Mouse (Mus musculus): Measurements from ENCODE around the gene Lsm10. TPM values are rescaled to one million over a fixed set of nuclear protein-coding genes. Genes with fewer than 3 reads are reported as not detected.

Gene Lsm10
- polyA plus RNA-seq (2017; shearing (Covaris generic)) = 10 to 100 TPM; 45.3 to 73.6 TPM

DNA sequence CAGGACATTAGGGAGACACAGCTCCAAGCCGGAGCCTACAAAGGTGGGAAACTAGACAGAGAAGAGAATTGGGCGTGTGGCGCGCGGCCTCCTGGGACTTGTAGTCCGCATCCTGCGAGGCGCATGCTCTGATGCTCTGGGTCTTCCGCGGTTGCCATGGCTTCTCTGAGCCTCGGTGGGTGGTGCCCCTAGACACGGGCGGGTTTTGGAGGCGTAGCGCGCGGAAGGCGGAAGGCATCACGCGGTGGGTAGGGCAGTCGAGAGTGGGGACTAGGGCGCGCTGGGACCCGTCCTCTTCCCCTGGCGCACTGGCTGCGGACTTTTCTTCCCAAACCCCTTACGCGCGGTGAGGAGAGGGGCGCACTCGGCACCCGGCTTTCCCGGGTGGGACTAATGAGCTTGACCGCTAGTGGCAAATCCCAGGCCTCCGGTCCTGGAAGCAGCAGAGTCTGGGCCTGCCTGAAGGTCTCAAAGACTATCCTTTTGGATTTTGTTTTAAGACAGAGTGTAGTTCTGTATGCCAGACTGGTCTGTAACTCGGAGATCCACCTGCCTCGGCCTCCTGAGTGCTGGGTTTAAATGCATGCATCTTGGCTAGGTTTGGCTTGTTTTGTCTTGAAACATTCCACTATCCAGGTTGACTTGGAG is at the start of gene Lsm10:
TSS of gene Lsm10 (plus strand) at position 160 of the 648 bp plus-strand sequence.

DNA sequence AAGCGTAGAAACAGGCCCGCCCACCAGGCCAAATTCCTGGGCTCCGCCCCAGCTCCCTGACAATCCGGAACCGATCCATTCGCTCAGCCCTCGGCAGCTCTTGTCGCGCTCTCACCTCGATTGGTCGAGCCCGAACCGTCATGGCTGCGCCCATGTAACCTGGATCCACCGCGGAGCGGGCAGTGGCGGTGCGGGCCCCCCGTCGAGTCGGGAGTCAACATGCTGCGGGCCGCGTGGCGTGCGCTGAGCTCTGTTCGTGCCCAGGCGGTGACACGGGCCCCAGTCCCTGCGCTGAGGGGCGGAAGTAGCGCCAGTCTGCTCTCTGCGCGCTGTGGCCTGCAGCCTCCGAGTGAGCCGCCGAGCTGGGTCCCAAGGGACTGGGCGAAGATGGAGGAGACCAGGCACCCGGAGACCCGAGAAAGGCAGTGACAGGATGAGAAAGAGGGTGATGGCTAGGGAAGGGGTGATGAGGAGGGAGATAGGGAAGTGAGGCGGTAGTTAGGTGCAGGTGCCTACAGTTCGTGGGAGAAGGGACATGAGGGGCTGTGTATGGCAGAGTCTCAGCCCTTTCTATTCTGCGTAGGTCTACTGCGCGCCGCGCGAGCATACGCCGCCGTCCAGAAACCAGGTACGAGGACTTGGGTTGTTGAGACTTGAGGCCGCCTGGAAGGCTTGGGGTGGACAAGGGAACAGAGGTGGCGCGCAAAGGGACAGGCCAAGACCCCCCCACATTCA is 49.4 kb upstream of the Lsm10 start, which contains the start of gene Mrps15:
TSS of gene Mrps15 (plus strand) at position 75 of the 735 bp plus-strand sequence.

DNA sequence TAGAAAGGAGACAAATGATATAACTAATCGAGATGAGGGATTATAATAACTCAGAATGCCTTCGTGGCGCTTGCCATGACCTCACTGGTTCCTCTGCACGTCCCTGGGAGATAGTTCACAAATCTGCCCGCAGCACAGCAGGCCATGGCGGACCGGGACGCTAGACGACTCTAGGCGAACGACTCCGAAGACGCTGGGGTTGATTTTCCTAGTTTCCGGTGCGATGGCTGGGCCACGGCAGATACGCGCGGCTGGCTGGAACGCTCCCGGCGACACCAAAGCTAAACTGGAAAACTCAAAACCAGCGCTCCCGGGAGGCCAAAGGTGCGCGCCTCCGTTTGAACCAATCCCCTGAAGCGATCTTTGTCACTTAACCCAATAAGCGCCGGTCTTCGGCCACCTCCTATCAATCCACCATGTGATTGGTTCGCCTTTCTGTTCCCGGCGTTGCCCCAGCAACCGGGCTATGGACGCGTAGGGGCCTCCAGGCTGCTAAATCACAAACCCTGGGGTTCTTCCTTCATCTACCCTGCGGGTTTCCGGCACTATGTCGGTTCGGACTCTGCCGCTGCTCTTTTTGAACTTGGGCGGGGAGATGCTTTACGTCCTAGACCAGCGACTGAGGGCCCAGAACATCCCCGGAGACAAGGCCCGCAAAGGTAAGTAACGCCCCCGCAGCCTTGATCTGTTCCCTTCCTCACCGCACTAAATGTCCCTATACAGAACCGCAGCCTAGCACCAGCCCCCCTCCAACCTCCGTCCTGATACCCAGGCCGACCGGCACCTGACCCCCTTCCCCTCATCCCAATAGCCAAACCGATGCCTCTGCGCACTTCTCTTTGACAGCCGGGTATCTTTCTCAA is 38.1 kb upstream of the Lsm10 start, which contains the start of gene Oscp1:
TSS of gene Oscp1 (plus strand) at position 432 of the 863 bp plus-strand sequence.

DNA sequence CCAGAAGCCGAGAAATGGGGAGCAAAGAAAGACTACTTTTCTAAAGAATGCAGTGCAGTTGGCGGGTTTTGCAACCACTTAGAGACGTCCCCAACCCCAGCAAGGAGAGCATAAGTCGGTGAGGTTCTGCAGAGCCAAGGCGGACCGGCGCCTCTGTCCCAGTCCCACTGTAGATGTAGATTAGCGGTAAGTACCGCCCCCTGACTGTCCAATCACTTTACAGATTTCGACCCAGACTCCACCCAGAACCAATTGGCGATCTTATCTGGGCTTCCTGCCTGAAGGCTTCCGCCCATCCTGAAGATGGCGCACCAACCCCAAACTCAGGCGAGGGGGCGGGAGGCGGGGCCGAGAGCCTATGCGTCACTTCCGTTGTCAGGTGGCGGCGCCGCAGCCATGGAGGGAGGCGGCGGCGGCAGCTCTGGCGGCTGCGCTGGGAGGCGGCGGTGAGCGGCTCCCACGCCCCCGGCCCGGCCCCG is 7.2 kb downstream of the Lsm10 start, which contains the start of gene Stk40:
TSS of gene Stk40 (plus strand) at position 368 of the 479 bp plus-strand sequence.

DNA sequence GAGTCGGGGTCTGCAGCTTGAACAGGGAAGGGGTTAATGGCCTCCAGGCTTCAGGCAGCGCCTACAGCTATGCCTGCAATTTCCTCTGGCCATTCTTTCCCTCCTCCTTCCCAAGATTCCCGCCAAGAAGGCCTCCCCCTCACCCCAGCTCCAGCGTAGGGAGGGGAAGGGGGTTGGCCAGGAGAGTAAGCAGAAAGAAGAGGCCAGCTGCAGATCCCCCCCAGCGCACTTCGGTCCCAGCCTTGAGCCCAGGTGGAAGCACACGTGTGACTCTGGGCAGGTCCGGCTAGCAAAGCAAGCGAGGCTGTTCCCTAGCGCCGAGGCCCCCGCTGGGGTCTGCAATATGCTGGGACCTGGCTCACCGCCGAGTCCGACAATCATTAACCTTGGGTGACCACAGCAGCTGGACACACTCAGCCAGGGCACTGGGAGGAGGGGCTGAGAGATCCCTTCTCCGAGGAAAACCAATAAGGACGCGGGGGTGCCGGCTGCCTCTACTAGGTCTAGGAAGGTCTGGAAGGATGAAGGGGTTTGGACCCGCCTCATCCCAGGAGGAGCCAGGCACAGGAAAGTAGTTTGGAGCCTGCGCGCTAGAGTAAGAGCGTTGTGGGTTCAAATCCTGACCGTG is 51.2 kb downstream of the Lsm10 start, which contains the start of gene Eva1b:
TSS of gene Eva1b (plus strand) at position 212 of the 628 bp plus-strand sequence.

Other genes starting within 250 kb of the Lsm10 start
- gene Csf3r, start 72.1 kb upstream of the Lsm10 start, polyA plus RNA-seq (2017; shearing (Covaris generic)) = under 1 TPM; 0.18 to 0.71 TPM
- 100 to 1,000 TPM in 1 of 2 experiments, 10 to 100 TPM in 1; 95.5 to 109 TPM for gene Mrps15, start 49.7 kb upstream of the Lsm10 start, polyA plus RNA-seq (2017; shearing (Covaris generic))
- gene Oscp1, start 38.1 kb upstream of the Lsm10 start, polyA plus RNA-seq (2017; shearing (Covaris generic)) = 1 to 10 TPM; 1.2 to 1.6 TPM
- 10 to 100 TPM; 29.8 to 58.9 TPM for gene Stk40, start 7.3 kb downstream of the Lsm10 start, polyA plus RNA-seq (2017; shearing (Covaris generic))
- 10 to 100 TPM; 83.8 to 92.8 TPM for gene Eva1b, start 51.1 kb downstream of the Lsm10 start, polyA plus RNA-seq (2017; shearing (Covaris generic))
- gene Sh3d21, start 66.9 kb downstream of the Lsm10 start, polyA plus RNA-seq (2017; shearing (Covaris generic)) = 1 to 10 TPM; 1.5 to 2.6 TPM
- gene Thrap3, start 106.1 kb downstream of the Lsm10 start, polyA plus RNA-seq (2017; shearing (Covaris generic)) = 100 to 1,000 TPM; 213 to 225 TPM
- 10 to 100 TPM; 28.6 to 70.2 TPM for gene Map7d1, start 159.7 kb downstream of the Lsm10 start, polyA plus RNA-seq (2017; shearing (Covaris generic))
- 100 to 1,000 TPM; 102 to 105 TPM for gene Trappc3, start 165.7 kb downstream of the Lsm10 start, polyA plus RNA-seq (2017; shearing (Covaris generic))
- gene Col8a2, start 190.2 kb downstream of the Lsm10 start, polyA plus RNA-seq (2017; shearing (Covaris generic)) = under 1 TPM; 0.23 to 0.58 TPM
- gene Adprhl2, start 225.1 kb downstream of the Lsm10 start, polyA plus RNA-seq (2017; shearing (Covaris generic)) = 10 to 100 TPM; 50.5 to 59.0 TPM
- gene Tekt2, start 229.1 kb downstream of the Lsm10 start, polyA plus RNA-seq (2017; shearing (Covaris generic)) = under 1 TPM; 0.19 to 0.85 TPM

Data from activated CD4-positive, CD25-positive, alpha-beta regulatory T cell (primary cell).